Mouse (Mus musculus) gastrocnemius, postnatal 36 days (tissue): Measurements from ENCODE around the gene Nhp2. TPM values are rescaled to one million over a fixed set of nuclear protein-coding genes. Genes with fewer than 3 reads are reported as not detected.
"Not testable (repeated sequence)": the region's sequence is repeated elsewhere in the genome, so short reads cannot be mapped to it uniquely, and the experiment has no call there.

Experiments used
- DNase-seq, 2 experiments: peaks; one replicate each; pipeline ENCODE4 v3.0.0; 2022
- intact Hi-C: fragments of 180-260 bp; cut with DNase I; formaldehyde crosslinking; loops from one replicate; pipeline ENCODE4 v1.15.1; 2025
- total RNA-seq, 2 experiments: library from RNA; stranded (reverse); gene quantifications; 2 replicates each; pipeline ENCODE4 v1.2.3; 2021

Gene Nhp2
- total RNA-seq, 2 experiments from 2014 or later, result 21.0 to 24.7 TPM

DNA sequence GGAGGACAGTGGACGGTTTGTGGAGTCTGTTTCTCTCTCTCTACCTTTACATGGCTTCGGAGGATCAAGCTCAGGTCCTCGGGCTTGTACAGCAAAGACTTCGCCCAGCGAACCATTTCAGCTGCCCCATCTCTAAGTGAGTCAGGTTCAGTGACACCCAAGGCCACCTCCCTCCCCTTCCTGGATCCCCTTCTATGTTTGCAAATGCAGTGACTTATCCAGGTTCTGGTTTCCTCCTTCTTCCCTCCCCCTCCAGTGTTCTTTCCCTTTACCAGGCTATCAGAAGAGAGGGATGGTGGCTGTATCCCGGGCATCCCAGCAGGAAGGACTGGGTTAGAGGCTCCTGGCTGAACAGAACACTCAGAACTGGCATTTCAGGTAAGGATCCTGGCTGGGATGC is 34.2 kb downstream of the Nhp2 start:
- no peak for DNase-seq
- intact Hi-C loops, result no loop called here

DNA sequence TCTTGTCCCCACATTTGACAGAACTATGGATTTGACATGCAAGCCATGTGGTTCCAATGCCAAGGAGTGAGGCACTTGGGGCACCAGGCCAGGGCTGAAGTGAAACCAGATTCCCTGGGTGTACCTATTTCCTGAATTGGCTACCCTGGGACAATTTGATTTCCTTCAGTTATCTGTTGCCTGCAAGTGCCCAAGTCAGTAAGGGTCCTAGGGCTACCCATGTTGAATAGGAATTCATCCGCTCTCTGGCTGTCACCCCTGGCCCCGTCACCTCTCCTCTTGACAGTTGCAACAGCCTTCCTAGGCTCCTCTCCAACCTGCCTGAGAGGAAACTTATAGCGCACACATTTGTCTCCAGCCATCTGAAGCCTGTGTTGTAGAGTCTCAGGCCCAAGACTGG is 35.4 kb downstream of the Nhp2 start:
- intact Hi-C loops, result no loop called here
- no peak for DNase-seq

- intact Hi-C loops, result no loop called here
- DNase-seq, result no peak
Measured at GRCm38 (mm10) chr11:51656798-51657521, 37.4 kb downstream of the Nhp2 start.

DNA sequence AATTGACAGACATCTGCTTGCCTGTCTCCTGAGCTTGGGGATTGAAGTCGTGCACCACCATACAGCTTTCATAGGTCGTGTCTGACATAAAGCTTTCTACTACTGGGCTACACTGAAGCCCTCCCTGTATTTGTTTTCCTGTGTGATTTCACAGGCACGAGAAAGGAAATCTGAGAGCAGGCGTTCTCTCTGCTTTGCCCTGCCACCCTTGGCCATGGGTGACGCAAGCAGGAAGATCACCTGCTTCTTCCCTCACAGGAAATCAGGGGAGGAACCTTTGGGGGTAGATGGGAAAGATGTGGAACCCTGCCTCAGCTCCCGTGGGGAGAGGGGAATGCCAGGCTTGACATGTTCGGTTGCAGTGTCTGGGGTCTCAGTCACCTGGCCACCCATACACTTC is 38.8 kb downstream of the Nhp2 start:
- intact Hi-C loops, result no loop called here
- no peak for DNase-seq

DNA sequence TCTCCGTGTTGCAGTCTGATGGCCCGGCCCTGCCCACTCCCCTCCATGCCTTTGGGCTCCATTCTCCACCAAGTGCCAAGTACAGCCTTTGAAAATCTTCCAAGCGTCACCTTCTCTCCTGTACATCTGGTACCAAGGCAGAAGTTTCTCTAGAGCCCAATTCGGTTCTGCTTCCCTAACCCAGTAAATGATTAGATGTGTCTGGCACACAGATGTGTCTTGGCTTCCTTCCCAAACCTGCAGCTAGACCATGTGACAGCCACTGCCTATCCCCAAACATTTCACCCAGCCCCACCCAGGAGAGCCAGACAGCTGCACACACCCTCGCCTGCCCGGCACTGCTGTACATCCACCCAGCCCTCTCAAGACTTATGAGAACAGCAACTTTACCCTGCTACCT is 39.2 kb downstream of the Nhp2 start:
- DNase-seq, result no peak
- intact Hi-C loops, result no loop called here

GRCm38 (mm10) chr11:51661867-51662365 is 42.4 kb downstream of the Nhp2 start:
- intact Hi-C loops, result no loop called here
- no peak for DNase-seq

- intact Hi-C loops, result no loop called here
- DNase-seq, result no peak
Measured at GRCm38 (mm10) chr11:51662632-51663031, 43.1 kb downstream of the Nhp2 start.

- intact Hi-C loops, DNase-seq: not testable (repeated sequence)
Measured at GRCm38 (mm10) chr11:51664747-51665146, 45.2 kb downstream of the Nhp2 start.

- intact Hi-C loops, result no loop called here
- DNase-seq, result no peak
Measured at GRCm38 (mm10) chr11:51670846-51671245, 51.3 kb downstream of the Nhp2 start.

DNA sequence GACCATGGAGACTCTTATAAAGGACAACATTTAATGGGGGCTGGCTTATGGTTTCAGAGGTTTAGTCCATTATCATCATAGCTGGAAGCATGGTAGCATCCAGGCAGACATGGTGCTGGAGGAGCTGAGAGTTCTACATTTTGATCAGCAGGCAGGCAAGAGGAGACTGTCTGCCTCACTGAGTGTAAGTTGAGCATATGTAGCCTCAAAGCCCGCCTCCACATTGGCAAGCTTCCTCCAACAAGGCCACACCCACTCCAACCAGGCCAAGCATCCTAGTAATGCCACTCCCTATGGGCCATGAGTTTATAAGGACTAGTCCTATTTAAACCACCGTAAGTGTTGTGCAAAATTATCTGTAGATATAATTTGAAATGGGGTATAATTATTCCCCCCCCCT is 51.8 kb downstream of the Nhp2 start:
- DNase-seq, result no peak
- intact Hi-C loops, result no loop called here

GRCm38 (mm10) chr11:51673291-51673690 is 53.8 kb downstream of the Nhp2 start:
- intact Hi-C loops, result no loop called here
- DNase-seq, result no peak

Other genes with a start within 250 kb of the Nhp2 start
- 10 to 100 TPM; 13.1 to 15.7 TPM for gene Phykpl, start 35.0 kb upstream of the Nhp2 start, total RNA-seq
- 100 to 1,000 TPM in 1 of 2 experiments, 10 to 100 TPM in 1; 93.4 to 103 TPM for gene Hnrnpab, start 12.9 kb upstream of the Nhp2 start, total RNA-seq
- 10 to 100 TPM in 1 of 2 experiments, 1 to 10 TPM in 1; 8.5 to 12.1 TPM for gene Rmnd5b, start 16.2 kb downstream of the Nhp2 start, total RNA-seq
- 1 to 10 TPM; 3.3 to 6.0 TPM for gene N4bp3, start 31.1 kb downstream of the Nhp2 start, total RNA-seq
- under 1 TPM; 0.18 to 0.30 TPM for gene D930048N14Rik, start 31.2 kb downstream of the Nhp2 start, total RNA-seq
- gene 0610009B22Rik, start 69.1 kb downstream of the Nhp2 start, total RNA-seq, result 10 to 100 TPM; 31.8 to 32.0 TPM
- 10 to 100 TPM; 38.8 to 42.3 TPM for gene Sec24a, start 143.9 kb downstream of the Nhp2 start, total RNA-seq
- 100 to 1,000 TPM; 428 to 446 TPM for gene Sar1b, start 144.0 kb downstream of the Nhp2 start, total RNA-seq
- 1 to 10 TPM; 3.6 to 4.4 TPM for gene Jade2, start 237.9 kb downstream of the Nhp2 start, total RNA-seq